ENCODE assay signal across 23 mouse cellular contexts in the genomic region with DNA sequence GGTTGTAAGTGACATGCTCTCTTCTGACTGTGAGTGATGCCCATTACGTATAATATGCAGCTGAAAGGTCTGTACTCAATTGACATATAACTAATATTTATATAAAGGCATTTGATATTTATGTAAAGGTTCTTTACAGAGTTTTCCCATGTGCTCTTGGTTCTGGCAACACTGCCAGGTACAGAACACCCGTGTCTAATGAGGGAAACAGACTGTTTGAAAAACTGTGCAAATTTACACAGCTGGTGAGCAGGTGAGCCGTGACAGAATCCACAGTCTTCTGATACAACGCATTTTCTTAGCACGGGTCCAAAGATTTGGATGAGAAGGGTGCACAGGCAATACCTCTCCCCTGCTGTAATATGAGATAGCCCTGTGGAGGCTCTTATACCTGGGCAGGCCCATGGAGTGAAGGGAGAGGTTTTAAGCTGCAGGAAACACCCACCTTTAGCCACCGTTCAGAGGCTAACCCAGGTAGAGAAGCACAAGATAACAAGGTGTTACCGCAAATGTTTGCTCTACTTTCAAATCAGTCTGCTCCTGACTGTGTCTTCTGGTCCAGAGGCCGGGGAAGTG.
"Had no signal": no experiment of that assay in that cellular context is flagged by ENCODE, and none has a peak within 500 bp of the region (broad histone marks: within the 10 kb centered on the region; RNA-seq: fewer than 3 reads in every experiment).

No protein-coding gene starts in this region.

- H3K9me3 ChIP-seq: forebrain, embryonic 15.5 days; heart, embryonic 13.5 days; heart, embryonic 15.5 days; hindbrain, embryonic 10.5 days; hindbrain, embryonic 12.5 days; limb, embryonic 13.5 days; limb, embryonic 15.5 days had no signal

- H3K27me3 ChIP-seq: forebrain, embryonic 15.5 days; heart, embryonic 13.5 days; heart, embryonic 15.5 days; hindbrain, embryonic 12.5 days; limb, embryonic 13.5 days; limb, embryonic 15.5 days had no signal

- H3K4me2 ChIP-seq: forebrain, embryonic 15.5 days; heart, embryonic 11.5 days; heart, embryonic 13.5 days; heart, embryonic 15.5 days; hindbrain, embryonic 12.5 days; hindbrain, embryonic 14.5 days; limb, embryonic 13.5 days; limb, embryonic 15.5 days had no signal

- H3K9ac ChIP-seq: forebrain, embryonic 15.5 days; forebrain, postnatal 0 days; heart, embryonic 13.5 days; heart, embryonic 15.5 days; hindbrain, embryonic 12.5 days; hindbrain, embryonic 14.5 days; limb, embryonic 13.5 days; limb, embryonic 15.5 days had no signal

- DNase-seq: forebrain, postnatal 0 days; gastrocnemius, postnatal 14 days; heart, adult 2 months; heart, postnatal 4 days; kidney, adult 18-20 months; kidney, adult 8-10 months; kidney, postnatal 10 days; kidney, postnatal 25 days; kidney, postnatal 4 days; layer of hippocampus, adult 9-11 months; layer of hippocampus, postnatal 36 days; left cerebral cortex, postnatal 4 days had no signal

- H3K27ac ChIP-seq: forebrain, embryonic 15.5 days; heart, adult 2 months; heart, embryonic 13.5 days; heart, embryonic 15.5 days; hindbrain, embryonic 10.5 days; hindbrain, embryonic 12.5 days; hindbrain, embryonic 14.5 days; limb, embryonic 13.5 days; limb, embryonic 15.5 days had no signal

- ATAC-seq: forebrain, embryonic 15.5 days; forebrain, postnatal 0 days; hindbrain, embryonic 16.5 days; inflammation-experienced regulatory T-cells, adult 6 months had no signal

- H3K36me3 ChIP-seq: forebrain, embryonic 15.5 days; heart, embryonic 13.5 days; heart, embryonic 15.5 days; hindbrain, embryonic 10.5 days; hindbrain, embryonic 12.5 days; limb, embryonic 13.5 days; limb, embryonic 15.5 days had no signal

- H3K4me1 ChIP-seq: forebrain, embryonic 15.5 days; heart, embryonic 13.5 days; heart, embryonic 15.5 days; hindbrain, embryonic 10.5 days; hindbrain, embryonic 12.5 days; limb, embryonic 13.5 days had no signal

- H3K4me3 ChIP-seq: forebrain, embryonic 15.5 days; heart, adult 2 months; heart, embryonic 13.5 days; heart, embryonic 15.5 days; hindbrain, embryonic 10.5 days; hindbrain, embryonic 12.5 days; limb, embryonic 13.5 days; limb, embryonic 15.5 days had no signal
